Mouse (Mus musculus) neural tube, embryonic 15.5 days (tissue): Measurements from ENCODE around the gene Gm10447. TPM values are rescaled to one million over a fixed set of nuclear protein-coding genes. Genes with fewer than 3 reads are reported as not detected.

Experiments
- ATAC-seq: fragments of 200-750 bp; cut with Nextera tagmentation; 2 replicates; pipeline ENCODE4 v1.8.0; 2017; ENCODE audit warnings: mild to moderate bottlenecking, moderate TSS enrichment, moderate library complexity; ENCODE audit not compliant: low FRiP score
- H3K27ac ChIP-seq: fragments of 300-500 bp; sonication (generic); replicated peaks from 2 replicates; pipeline ENCODE4 v1.5.1; 2015; ENCODE audit warnings: mild to moderate bottlenecking, inconsistent platforms
- H3K27me3 ChIP-seq: fragments of 300-500 bp; sonication (generic); replicated peaks from 2 replicates; pipeline ENCODE4 v1.6.1; 2015; ENCODE audit warnings: inconsistent platforms
- H3K36me3 ChIP-seq: fragments of 300-500 bp; sonication (generic); 2 replicates; pipeline ENCODE4 v1.6.1; 2015; ENCODE audit warnings: inconsistent platforms
- H3K4me1 ChIP-seq: fragments of 300-500 bp; sonication (generic); 2 replicates; pipeline ENCODE4 v1.6.1; 2015; ENCODE audit warnings: inconsistent platforms
- H3K4me2 ChIP-seq: fragments of 300-500 bp; sonication (generic); 2 replicates; pipeline ENCODE4 v1.6.1; 2015; ENCODE audit warnings: inconsistent platforms, mild to moderate bottlenecking, moderate library complexity
- H3K4me3 ChIP-seq: fragments of 300-500 bp; sonication (generic); replicated peaks from 2 replicates; pipeline ENCODE4 v1.5.1; 2015; ENCODE audit warnings: mild to moderate bottlenecking, inconsistent platforms
- H3K9ac ChIP-seq: fragments of 300-500 bp; sonication (generic); replicated peaks from 2 replicates; pipeline ENCODE4 v1.6.1; 2015; ENCODE audit warnings: mild to moderate bottlenecking, inconsistent platforms
- H3K9me3 ChIP-seq: fragments of 300-500 bp; sonication (generic); replicated peaks from 2 replicates; pipeline ENCODE4 v1.6.1; 2016; ENCODE audit warnings: inconsistent platforms
- WGBS: fragments of 180-500 bp; shearing (Covaris S2); methylation state at CpG from one replicate; pipeline ENCODE4 v1.1.7; 2015; ENCODE audit warnings: mixed read lengths; 5-methylcytosine and 5-hydroxymethylcytosine counted together
- polyA plus RNA-seq: library from polyadenylated mRNA; unstranded; fragments of >200 nt; fragmentation: Nextera tagmentation; extraction: Ambion mirVana; gene quantifications from 2 replicates; pipeline ENCODE4 v1.2.1, GENCODE M21; 2015

Gene Gm10447
- polyA plus RNA-seq, 1 experiment from 2014 or later, result not detected

DNA sequence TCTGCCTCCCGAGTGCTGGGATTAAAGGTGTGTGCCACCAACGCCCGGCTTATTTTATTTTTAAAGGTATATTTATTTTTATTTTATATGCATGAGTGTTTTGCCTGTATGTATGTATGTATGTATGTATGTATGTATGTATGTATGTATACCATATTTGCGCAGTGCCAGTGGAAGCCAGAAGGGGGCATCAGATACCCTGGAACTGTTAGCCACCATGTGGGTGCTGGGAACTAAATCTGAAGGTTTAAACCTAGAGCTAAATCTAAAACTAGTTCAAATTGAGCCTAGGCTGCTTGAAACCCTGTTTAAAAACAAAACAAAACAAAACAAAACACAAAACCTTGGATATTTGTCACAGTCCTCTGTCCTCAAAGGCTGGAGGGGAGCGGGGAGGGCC lies 32.1 kb upstream of the Gm10447 start:
- ATAC-seq, result no peak
- H3K36me3 ChIP-seq, result no peaks in the 10 kb centered on the region
- H3K9ac ChIP-seq, result no peak overlapping the region
- no peaks in the 10 kb centered on the region for H3K9me3 ChIP-seq
- 98% methylated on average over 5 of the region's 5 CpGs for WGBS
- H3K4me2 ChIP-seq, result no peak overlapping the region
- H3K4me1 ChIP-seq, result peaks cover 13% of the 10 kb centered on the region
- no peak overlapping the region for H3K27ac ChIP-seq
- peaks cover 16% of the 10 kb centered on the region; the same call in 1 of the 2 replicates for H3K27me3 ChIP-seq
- no peak overlapping the region for H3K4me3 ChIP-seq

- Histone ChIP-seq H3K27me3 (peaks cover 25% of the 10 kb centered on the region), H3K9ac (no peak overlapping the region; the same call in 1 of the 2 replicates), H3K9me3 (no peaks in the 10 kb centered on the region), H3K4me2 (peak overlapping the region; percentile 55), H3K36me3 (no peaks in the 10 kb centered on the region), H3K4me3 (peak overlapping the region; percentile 20), H3K27ac (no peak overlapping the region), H3K4me1 (peaks cover 13% of the 10 kb centered on the region)
- WGBS, result 16% methylated on average over 27 of the region's 27 CpGs
- peak; percentile 63 for ATAC-seq
These were observed 30.1 kb upstream of the Gm10447 start for GRCm38 (mm10) chr11:53486822-53487594.

DNA sequence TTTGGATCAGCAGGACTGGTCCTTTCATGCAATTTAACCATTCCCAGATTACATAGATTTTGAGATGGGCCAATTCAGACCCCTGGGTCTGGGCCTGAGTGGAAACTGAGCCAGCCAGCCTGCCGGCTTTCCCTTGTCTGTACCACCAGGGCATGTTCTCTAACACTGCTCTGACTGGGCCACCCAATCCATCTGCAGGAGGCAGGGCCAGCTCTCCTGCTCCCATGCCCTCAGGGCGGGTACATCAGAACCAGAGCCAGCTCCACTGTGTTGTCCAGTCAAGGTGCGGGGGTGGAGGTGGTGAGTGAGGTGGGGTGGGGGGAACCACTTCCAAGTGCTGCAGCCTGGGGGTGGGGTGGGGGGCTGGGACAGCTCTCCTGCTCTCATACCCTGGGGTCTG lies 29.4 kb upstream of the Gm10447 start:
- Histone ChIP-seq H3K36me3 (no peaks in the 10 kb centered on the region), H3K4me1 (peaks cover 10% of the 10 kb centered on the region), H3K4me2 (no peak overlapping the region), H3K27ac (no peak overlapping the region), H3K9ac (no peak overlapping the region), H3K4me3 (no peak overlapping the region), H3K9me3 (no peaks in the 10 kb centered on the region), H3K27me3 (peaks cover 31% of the 10 kb centered on the region)
- 70% methylated on average over 3 of the region's 3 CpGs for WGBS
- ATAC-seq, result no peak

DNA sequence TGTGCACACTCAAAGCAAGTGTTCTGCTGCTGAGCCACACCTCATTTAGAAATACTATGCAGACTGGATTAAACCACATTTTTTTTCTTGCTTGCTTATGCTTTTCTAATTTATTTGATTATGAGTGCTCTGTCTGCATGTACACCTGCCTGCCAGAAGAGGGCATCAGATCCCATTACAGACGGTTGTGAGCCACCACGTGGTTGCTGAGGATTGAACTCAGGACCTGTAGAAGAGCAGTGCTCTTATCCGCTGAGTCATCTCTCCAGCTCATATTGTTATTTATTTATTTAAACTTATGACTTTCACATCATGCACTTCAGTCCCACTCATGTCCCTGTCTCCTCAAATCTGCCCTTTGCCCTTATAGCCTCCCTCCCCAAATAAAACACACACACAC lies 28.8 kb upstream of the Gm10447 start:
- Histone ChIP-seq H3K4me2 (no peak overlapping the region), H3K27ac (no peak overlapping the region), H3K27me3 (peaks cover 35% of the 10 kb centered on the region), H3K4me3 (no peak overlapping the region), H3K4me1 (peaks cover 10% of the 10 kb centered on the region), H3K9me3 (no peaks in the 10 kb centered on the region), H3K9ac (no peak overlapping the region), H3K36me3 (no peaks in the 10 kb centered on the region)
- WGBS, result 42% methylated on average over 3 of the region's 3 CpGs
- ATAC-seq, result no peak

DNA sequence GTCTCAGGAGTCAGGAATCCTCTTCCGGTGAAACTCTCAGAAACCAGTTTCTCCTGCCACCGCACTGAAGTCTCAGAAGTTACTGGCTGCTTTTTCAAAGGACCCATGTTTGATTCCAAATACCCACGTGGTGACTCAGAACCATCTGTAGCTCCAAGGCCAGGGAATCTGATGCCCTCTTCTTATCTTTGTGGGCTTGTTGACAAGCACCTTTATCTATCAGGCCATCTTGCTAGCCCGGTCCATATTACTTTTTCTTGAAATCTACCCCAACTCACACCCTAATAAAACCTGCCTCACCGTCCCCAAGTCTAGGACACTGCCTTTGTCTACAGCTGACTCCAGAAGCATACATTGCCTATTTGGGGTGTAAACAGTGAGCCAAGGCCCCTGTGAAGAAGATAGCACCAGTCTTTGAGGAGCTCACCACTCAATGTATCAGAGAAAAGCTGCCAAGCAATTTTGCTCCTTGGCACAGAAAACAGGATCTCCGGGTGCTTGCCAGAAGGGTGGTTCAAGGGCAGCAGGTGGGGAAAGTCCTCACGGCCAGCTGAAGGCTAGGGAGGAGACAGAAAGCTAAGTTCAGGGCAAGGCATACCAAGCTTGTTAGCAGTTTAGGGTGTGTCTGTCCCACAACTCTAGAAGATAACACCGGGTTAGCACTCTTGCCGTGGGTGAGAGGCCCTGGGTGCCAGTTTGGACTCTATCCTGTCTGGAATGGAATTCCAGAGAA lies 26.4 kb upstream of the Gm10447 start:
- H3K27ac ChIP-seq, result no peak overlapping the region
- WGBS, result 76% methylated on average over 9 of the region's 9 CpGs
- no peak overlapping the region for H3K9ac ChIP-seq
- H3K4me3 ChIP-seq, result no peak overlapping the region
- H3K27me3 ChIP-seq, result peaks cover 56% of the 10 kb centered on the region
- peaks cover 28% of the 10 kb centered on the region for H3K4me1 ChIP-seq
- no peak overlapping the region for H3K4me2 ChIP-seq
- H3K36me3 ChIP-seq, result no peaks in the 10 kb centered on the region
- H3K9me3 ChIP-seq, result no peaks in the 10 kb centered on the region
- no peak for ATAC-seq

- peaks cover 54% of the 10 kb centered on the region for H3K27me3 ChIP-seq
- H3K4me1 ChIP-seq, result peaks cover 19% of the 10 kb centered on the region
- no peak for ATAC-seq
- WGBS, result 67% methylated on average over 4 of the region's 4 CpGs
- H3K4me2 ChIP-seq, result no peak overlapping the region
- no peak overlapping the region for H3K9ac ChIP-seq
- H3K9me3 ChIP-seq, result no peaks in the 10 kb centered on the region
- no peak overlapping the region for H3K27ac ChIP-seq
- H3K36me3 ChIP-seq, result no peaks in the 10 kb centered on the region
- H3K4me3 ChIP-seq, result no peak overlapping the region
These were observed 24.3 kb upstream of the Gm10447 start for GRCm38 (mm10) chr11:53481088-53481730.

DNA sequence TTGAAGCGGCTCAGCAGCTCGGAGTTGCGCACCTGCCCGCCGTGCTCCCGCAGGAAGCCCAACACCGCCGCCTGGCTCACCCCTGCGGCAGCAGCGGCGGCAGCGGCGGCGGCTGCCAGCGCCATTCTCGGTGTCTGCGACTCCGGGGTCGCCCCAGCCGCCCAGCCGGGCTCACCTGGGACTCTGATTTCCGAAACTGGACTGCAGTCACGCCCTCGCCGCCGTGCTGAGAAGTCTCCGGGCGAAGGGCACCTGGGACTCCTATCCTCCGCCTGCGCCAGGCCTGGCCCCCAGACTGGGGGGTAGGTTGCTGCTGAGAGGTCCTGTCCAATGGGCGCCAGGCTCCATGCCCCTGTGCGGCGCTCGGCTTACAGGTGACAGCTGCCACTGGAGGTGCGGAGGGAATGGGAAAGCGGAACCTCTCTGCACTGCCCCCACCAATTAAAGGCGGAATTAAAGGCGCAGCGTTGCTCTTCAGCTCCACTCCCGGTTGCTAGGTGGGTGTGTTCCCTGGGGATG lies 22.9 kb upstream of the Gm10447 start, which contains the start of the genes Gm9945 and Sowaha:
Gene Gm9945 (plus strand): TSS at position 384 of the 519 bp plus-strand sequence.
Gene Sowaha (minus strand): TSS at position 492 of the 519 bp plus-strand sequence.
- Histone ChIP-seq H3K36me3 (no peaks in the 10 kb centered on the region), H3K4me3 (peak within 1 kb of the TSS; percentile 53), H3K27me3 (peaks cover 52% of the 10 kb centered on the region), H3K27ac (no peak within 1 kb of the TSS), H3K4me1 (peaks cover 27% of the 10 kb centered on the region), H3K9ac (peak within 1 kb of the TSS; percentile 43), H3K4me2 (peak within 1 kb of the TSS; percentile 83), H3K9me3 (no peaks in the 10 kb centered on the region)
- 2% methylated on average over 39 of the region's 40 CpGs for WGBS
- peak; percentile 78 for ATAC-seq

DNA sequence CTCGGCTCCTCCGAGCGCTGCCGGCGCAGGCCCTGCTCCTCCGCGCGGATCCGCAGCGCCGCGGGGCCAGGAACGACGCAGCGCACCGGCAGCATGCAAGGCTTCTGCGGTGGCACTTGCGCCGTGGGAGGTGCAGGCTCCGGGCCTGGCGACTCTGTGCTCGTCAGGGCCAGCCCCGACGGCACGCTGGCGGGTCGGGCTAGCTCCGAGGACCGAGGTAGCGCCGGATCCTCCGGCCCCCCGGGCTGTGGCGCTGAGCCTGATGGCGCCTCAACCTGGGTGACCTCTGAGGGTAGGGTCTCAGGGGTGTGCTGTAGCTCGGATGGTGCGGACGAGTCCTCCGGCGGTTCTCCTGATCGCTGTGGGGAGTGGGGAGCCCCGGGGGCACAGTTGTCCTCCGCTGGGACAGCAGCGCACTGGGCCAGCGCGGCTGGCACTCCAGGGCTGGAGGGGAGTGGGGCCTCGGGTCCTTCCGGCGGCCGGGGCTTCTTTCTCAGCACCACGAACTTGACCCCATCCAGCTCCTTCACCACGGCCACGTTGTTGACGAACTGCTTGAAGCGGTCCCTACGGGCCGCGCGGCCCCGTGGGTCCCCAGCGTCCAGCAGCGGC lies 22.4 kb upstream of the Gm10447 start:
- Histone ChIP-seq H3K9me3 (no peaks in the 10 kb centered on the region), H3K9ac (peak overlapping the region; percentile 43), H3K27me3 (peaks cover 52% of the 10 kb centered on the region), H3K36me3 (no peaks in the 10 kb centered on the region), H3K4me3 (peak overlapping the region; percentile 53), H3K4me2 (peak overlapping the region; percentile 83), H3K27ac (no peak overlapping the region), H3K4me1 (peaks cover 27% of the 10 kb centered on the region)
- ATAC-seq, result peak; percentile 32; the same call in 1 of the 2 replicates
- WGBS, result under 1% methylated on average over 60 of the region's 62 CpGs

DNA sequence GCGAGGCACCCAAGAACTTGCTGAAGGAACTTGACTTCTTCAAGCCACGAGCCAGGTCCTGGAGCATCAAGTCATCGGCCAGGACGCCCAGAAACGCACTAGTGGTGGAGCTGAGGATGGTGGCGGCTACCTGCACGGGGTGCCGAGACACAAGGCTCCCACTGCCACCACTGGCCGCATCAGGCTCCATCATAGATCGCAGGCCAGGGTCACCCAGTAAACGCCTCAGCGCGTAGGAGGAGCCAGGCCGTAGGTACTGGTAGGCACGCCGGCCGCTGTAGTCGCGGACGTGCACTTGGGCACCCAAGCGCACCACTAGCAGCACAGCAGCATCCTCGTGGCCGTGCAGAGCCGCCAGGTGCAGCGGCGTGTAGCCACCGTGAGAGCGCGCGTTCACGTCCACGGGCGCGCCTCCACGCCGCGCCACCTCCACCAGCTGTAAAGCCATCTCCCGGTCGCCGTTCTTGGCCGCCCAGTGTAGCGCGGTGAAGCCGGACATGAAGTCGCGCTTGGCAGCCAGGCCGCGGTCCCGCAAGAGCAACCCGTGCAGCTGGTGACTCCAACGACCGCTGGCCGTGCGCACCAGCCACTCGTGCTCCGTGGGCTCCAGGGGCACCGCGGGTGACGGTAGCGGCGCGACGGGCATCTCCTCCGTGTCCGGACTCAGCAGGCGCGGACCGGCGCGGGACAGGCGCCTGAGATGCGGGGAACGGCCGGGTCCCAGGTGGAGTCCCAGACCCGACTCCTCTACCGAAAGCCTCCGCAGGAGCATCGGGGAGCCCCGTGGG lies 21.7 kb upstream of the Gm10447 start:
- Histone ChIP-seq H3K27ac (no peak overlapping the region), H3K36me3 (no peaks in the 10 kb centered on the region), H3K4me3 (peak overlapping the region; percentile 53), H3K4me2 (peak overlapping the region; percentile 83), H3K9ac (peak overlapping the region; percentile 43), H3K9me3 (no peaks in the 10 kb centered on the region), H3K27me3 (peaks cover 56% of the 10 kb centered on the region), H3K4me1 (peaks cover 27% of the 10 kb centered on the region)
- ATAC-seq, result 0 out of 2 replicates have a peak, but pooled peaks have one; percentile 19
- 5% methylated on average over 79 of the region's 79 CpGs for WGBS

DNA sequence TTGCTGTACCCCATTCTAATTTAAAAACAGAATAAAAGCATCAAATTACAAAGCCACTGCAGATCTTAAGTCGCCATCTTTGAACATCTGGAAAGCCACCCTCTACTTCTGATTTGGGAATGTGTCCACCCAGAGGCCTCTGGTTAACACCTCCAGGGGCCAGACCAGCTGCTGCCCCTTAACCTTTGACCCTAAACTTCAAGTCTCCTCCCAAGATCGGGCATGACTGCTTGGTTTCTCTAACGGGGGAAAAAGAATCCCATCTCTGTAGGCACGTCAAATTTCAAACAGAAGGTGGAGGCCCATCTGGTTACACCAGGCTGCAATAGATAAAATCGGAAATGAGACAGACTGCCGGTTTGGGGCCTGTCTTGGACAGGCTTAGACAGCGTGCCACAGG lies 20.9 kb upstream of the Gm10447 start:
- 51% methylated on average over 7 of the region's 7 CpGs for WGBS
- H3K4me2 ChIP-seq, result 0 out of 2 replicates have a peak overlapping the region, but pooled peaks have one; percentile 83

More for the DNA sequence above, 20.9 kb upstream of the Gm10447 start:
- H3K27me3 ChIP-seq, result peaks cover 57% of the 10 kb centered on the region
- no peaks in the 10 kb centered on the region for H3K36me3 ChIP-seq
- H3K9ac ChIP-seq, result no peak overlapping the region
- H3K4me1 ChIP-seq, result peaks cover 27% of the 10 kb centered on the region
- H3K27ac ChIP-seq, result no peak overlapping the region
- no peaks in the 10 kb centered on the region for H3K9me3 ChIP-seq
- H3K4me3 ChIP-seq, result no peak overlapping the region
- no peak for ATAC-seq
